Mouse (Mus musculus) kidney, adult 9 months (tissue): ENCODE data around the gene Hist1h1d.
A peak's percentile ranks its signal among the peaks of the same experiment; 100 is the strongest.
"Not testable (repeated sequence)": the region's sequence is repeated elsewhere in the genome, so short reads cannot be mapped to it uniquely, and the experiment has no call there.

Experiments used
- DNase-seq: peaks from one replicate; pipeline ENCODE4 v3.0.0; 2022

Hist1h1d gene

GRCm38 (mm10) chr13:23530181-23530900 lies 22.7 kb upstream of the Hist1h1d start:
- DNase-seq = peak; percentile 74

- peak; percentile 98 for DNase-seq
These were observed 21.9 kb upstream of the Hist1h1d start, which contains the start of gene Hist1h4h for GRCm38 (mm10) chr13:23530901-23531875. TSS of gene Hist1h4h (plus strand) at chr13:23531050.

GRCm38 (mm10) chr13:23532262-23533075 lies 20.6 kb upstream of the Hist1h1d start:
- DNase-seq = no peak

GRCm38 (mm10) chr13:23533560-23534367 lies 19.3 kb upstream of the Hist1h1d start, which contains the start of gene Hist1h2af:
TSS of gene Hist1h2af (plus strand) at chr13:23533906.
- DNase-seq = peak; percentile 66

- DNase-seq = peak; percentile 36
These were observed 18.5 kb upstream of the Hist1h1d start for GRCm38 (mm10) chr13:23534368-23535131.

GRCm38 (mm10) chr13:23535137-23536075 lies 17.7 kb upstream of the Hist1h1d start, which contains the start of gene Hist1h3g:
TSS of gene Hist1h3g (plus strand) at chr13:23535422.
- peak; percentile 82 for DNase-seq

- DNase-seq = no peak
These were observed 16.8 kb upstream of the Hist1h1d start for GRCm38 (mm10) chr13:23536076-23536822.

GRCm38 (mm10) chr13:23537006-23537710 lies 15.9 kb upstream of the Hist1h1d start:
- DNase-seq = no peak

- DNase-seq = no peak
These were observed 14.8 kb upstream of the Hist1h1d start for GRCm38 (mm10) chr13:23538249-23538648.

- not testable (repeated sequence) for DNase-seq
These were observed 13.2 kb upstream of the Hist1h1d start for GRCm38 (mm10) chr13:23539821-23540220.

GRCm38 (mm10) chr13:23541497-23541896 lies 11.6 kb upstream of the Hist1h1d start:
- no peak for DNase-seq

- DNase-seq = not testable (repeated sequence)
These were observed 10.7 kb upstream of the Hist1h1d start for GRCm38 (mm10) chr13:23542225-23542980.

GRCm38 (mm10) chr13:23542999-23543607 lies 10.0 kb upstream of the Hist1h1d start, which contains the start of gene Hist1h2bh:
TSS of gene Hist1h2bh (minus strand) at chr13:23543392.
- DNase-seq = peak; percentile 85

- peak; percentile 89 for DNase-seq
These were observed 8.9 kb upstream of the Hist1h1d start, which contains the start of gene Hist1h3f for GRCm38 (mm10) chr13:23543965-23544786. TSS of gene Hist1h3f (plus strand) at chr13:23544052.

GRCm38 (mm10) chr13:23544787-23545120 lies 8.3 kb upstream of the Hist1h1d start:
- DNase-seq = not testable (repeated sequence)

- DNase-seq = no peak
These were observed 6.4 kb upstream of the Hist1h1d start for GRCm38 (mm10) chr13:23546694-23547093.
